Mouse (Mus musculus) heart, adult 9 months (tissue): ENCODE results near the gene Fam3c.
A peak's percentile ranks its signal among the peaks of the same experiment; 100 is the strongest.

Experiments
- DNase-seq, 2 experiments: peaks; one replicate each; pipeline ENCODE4 v3.0.0; 2022; ENCODE audit warnings: low spot score in 2 of 2

The Fam3c gene

DNA sequence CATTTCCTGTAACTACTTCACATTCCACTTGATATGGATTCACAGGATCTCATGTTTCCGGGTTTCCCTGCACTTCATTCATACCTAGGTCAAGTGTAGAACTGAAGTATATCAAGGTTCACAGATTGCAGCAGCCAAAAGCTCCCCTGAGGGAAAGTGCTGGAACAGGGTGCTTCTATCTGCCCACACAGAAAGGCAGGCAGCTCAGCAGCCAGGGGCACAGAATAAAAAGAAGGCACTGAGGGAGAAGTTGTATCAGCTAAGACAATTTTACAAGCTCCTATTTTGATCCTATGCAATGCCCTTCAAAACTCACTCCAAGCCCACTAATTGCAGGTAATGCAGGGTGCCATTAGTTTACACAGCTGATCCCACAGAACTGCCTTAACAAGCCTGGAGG is 2.0 kb downstream of the Fam3c start:
- DNase-seq = no peak

DNA sequence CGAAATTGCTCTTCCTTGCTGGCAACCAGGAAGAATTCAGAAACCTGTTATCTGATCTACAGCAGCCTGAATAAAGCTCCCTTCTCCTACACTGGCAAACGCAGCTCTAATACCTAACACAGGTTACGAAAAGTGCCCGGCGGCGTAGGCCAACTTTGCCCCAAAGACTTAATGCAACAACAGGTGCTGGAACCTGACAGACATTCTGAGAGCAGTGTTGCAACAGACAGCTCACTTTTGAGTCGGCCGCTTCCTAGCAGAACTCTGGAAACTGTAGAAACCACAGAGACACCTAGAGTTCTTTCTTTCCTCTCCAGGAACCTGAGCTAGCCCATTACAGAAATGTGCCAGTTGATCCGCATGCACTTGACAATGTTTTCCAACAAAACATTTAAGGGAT is 4.5 kb downstream of the Fam3c start:
- no peak for DNase-seq

DNA sequence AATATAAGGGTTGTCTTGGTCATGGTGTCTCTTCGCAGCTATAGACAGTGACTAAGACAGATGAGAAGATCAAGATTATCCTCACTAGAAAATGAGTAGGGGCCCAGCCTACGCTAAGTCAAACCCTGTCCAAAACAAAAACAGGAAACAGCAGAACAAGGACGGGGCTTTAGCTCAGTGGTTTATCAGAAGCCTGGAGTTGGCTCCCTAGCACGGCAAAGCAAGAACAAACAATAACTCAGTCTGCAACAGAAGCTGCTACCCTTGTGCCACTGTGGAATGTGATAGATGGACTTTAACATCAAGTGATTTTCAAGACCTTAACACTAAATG is 5.8 kb downstream of the Fam3c start:
- no peak for DNase-seq

DNA sequence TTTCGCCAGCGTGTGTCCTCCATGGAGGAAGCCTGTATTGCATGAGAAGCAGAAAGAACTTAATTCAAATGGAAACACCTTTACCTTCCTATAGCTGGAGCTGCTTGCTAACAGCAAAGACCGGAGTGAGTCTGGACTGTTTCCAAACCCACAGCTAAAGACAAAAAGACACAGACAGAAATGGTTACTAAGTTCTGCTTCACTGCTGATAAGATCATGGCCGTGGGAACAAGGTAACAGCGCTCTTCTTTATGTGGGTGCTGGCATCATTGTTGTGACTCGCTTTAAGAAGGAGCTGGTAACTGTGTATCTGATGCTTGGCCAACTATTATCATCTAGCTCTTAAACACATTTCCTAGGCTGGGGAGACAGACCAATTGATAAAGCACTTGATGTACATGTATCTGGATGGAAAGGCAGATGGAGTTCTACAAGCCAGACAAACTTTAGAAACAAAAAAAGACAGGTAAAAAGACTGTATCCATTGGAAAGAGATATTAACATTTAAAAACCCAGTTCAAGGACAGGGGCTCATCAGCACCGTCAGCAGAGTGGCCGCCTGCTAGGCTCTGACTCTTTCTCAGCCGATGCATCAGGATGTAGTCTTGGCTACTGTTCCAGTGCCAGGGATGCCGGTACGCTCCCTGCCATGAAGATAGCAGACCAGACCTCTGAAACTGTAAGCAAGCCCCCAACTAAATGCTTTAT is 6.4 kb downstream of the Fam3c start:
- no peak for DNase-seq

DNA sequence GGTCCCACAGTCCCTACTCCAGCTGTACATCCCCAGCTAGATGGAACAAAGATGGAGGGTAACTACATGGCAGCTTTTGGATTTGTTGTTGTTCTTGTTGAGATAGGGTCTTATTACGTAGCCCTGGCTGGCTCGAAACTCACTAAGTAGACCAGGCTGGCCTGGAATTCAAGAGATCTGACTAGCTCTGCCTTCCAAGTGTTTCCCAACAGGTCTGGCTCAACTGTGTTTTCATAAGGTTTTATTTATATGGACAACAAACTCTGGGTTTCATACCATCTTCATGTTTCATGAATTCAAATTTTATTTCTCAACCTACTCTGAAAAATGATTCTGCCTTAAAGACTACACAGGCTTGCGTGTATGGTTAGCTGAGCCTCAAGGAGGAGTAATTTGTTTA is 7.1 kb downstream of the Fam3c start:
- DNase-seq = no peak

DNA sequence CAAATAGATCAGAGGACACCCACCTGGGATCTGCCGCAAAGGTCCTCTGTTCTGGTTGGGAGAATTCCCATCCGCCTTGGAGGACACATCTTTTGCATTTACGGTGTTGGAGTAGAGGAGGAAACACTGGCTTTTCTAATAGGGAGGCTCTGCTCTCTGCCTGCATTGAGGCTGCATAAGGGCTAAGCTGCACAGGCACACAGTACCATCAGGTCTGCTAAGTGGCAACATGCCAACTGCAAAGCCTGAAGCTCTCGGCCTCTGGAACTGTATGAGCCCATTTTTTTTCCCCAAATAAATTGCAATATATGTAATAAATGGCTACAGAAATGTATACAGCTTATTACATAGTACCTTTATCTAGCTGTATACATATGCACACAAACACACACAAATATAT is 7.9 kb downstream of the Fam3c start:
- DNase-seq = no peak

DNA sequence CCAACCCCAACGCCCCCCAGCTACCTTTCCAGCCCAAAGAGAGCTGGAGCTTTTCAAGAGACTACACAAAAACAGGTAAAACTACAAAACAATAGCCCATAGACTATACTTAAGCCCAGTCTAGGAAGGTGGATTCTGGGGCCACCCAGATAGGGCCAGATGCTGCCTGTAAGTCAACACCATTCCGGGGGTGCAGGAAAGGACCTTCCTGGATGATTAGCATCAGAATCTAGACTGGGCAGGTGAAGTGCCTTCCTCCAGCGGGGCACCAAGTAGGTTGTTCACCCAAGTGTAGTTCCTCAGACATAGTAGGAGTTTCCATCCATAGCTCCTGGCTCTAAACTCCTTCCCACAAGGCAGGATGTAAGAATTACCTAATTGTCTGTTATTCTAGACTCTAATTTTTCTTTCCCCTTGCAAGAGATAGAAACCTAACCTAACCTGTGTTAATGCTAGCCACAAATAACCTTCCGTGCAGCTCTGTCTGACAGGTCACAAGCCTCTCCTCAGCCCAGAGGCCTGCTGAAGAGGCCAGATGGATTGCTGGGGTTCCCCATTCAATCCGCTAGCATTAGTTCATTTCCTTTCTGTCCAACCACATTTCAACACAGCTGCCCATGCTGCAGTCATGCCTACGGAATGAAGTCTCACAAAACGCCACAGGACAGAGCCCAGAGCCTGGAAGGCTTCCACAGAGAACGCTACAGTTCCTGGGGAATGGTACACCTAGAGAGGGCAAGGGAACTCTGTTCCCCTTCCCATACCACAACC is 8.7 kb downstream of the Fam3c start:
- no peak for DNase-seq

DNA sequence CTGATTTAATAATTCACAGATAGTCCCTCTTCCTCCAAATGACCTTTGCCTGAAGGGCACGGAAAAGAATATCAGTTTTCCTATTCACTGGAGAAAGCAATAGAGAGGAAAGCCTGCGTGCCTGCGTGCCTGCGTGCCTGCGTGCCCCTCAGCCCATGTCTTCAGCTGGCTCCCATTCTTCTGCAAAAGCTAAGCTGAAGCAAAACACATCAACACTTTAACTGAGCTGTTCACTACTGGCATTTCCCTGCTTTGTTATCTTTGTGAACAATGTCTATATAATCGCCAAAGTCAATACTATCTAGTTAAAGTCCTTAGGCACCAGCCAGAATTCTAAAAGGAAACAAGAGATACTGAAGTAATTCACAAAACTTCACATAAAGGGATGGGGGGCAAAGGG is 11.6 kb downstream of the Fam3c start:
- DNase-seq = no peak

DNA sequence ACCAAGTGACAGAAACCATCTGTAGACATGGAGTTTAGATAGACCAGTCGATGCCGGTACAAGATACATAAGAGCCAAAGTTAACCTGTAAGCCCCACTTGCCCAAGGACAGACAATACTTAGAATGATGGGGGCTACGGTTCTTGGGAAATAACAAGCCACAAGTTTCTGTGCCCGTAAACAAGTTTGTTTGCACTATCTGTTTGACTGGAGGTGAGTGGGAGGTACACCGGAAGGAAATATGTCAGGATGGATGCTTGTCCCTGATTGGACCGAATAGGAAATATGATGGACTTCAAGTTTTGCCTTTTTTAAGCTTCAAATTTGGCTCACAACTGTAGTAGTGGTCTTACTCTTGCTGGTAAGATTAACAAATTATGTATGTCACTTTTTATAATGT is 12.3 kb downstream of the Fam3c start:
- DNase-seq = no peak

DNA sequence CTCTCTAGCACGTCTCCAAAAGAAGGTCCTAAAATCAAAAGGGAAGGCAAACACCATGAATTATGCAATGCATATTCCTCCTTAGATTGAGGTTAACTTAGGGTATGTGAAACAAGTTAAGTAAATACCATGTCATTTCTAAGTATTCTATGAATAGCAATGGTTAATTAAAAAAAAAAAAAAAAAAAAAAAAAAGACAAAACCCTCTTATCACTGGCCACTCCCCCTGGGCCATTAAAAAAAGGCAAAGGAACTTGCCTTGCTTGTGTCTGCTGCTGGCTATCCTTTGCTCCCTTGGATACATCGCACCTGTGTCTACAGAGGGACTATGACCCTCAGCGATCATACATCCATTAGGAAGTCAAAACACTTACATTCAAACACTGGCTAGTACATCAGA is 12.8 kb downstream of the Fam3c start:
- no peak for DNase-seq

DNA sequence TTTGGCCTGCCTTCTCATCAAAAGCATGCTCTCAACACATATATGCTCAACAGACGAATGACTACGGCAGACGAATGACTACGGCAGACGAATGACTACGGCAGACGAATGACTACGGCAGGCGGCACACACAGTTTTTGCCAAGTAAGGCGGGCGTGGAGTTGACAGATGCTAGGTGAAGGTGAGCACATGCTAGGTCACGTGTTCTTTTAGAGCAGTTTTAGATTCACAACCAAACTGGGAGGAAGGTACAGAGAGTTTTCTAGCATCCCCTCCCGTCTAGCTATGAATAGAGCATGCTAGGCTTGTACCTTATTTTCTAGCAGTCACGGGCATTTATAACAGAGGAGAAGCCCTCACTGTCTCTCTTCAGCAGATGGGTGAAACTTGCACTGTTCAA is 15.3 kb downstream of the Fam3c start:
- no peak for DNase-seq

DNA sequence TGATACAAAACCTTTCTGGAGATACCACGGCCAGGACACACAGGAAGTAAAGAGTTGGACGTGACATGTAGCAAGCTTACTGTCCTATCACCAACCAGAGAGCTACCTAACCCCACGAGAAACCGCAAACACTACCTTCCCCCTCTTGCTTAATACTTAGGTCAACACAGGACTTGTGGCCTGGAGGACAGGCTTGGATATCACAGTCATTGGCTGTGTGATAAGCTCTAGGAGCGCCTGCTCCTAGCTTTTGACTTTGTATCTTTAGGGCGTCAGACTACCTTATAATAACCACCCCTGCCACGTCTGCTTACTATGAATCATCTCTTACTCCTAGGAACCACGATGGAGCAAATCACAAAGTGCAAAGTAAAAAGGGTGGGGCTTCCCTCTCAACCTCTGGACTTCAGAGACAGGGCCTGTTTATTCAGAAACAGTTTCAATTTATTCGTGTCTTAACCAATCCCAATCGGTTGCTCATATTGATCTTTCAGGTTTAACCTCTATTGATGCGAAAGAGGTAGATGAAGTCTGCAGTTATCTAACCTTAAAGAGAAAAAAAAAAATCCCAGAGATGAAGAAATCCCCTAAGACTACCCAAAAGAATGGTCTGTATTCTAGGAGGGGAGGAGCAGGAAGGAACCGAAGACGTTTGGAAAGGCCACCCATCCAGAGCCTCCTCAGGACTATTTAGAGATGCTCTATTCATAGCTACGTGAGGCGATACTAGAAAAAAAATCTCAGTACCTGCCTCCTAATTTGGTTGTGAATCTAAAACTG is 16.1 kb downstream of the Fam3c start:
- DNase-seq = no peak

DNA sequence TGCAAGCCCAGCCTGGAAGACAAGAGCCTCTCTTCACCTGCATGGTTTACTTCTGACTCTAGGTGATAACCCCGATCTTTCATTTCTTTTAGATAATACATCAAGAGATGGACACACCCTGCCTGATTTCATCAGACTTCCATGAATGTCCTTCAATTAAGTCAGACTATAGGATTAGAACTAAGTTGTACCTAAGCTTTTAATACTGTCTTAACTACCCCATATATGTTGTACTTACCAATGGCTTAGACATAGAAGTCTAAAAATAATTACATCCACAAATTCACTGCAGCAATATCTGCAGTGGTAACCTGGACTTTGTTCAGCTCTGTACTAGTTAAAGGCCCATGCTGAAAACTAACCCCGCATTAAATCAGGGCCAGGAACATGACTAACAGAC is 23.5 kb downstream of the Fam3c start:
- DNase-seq = no peak

DNA sequence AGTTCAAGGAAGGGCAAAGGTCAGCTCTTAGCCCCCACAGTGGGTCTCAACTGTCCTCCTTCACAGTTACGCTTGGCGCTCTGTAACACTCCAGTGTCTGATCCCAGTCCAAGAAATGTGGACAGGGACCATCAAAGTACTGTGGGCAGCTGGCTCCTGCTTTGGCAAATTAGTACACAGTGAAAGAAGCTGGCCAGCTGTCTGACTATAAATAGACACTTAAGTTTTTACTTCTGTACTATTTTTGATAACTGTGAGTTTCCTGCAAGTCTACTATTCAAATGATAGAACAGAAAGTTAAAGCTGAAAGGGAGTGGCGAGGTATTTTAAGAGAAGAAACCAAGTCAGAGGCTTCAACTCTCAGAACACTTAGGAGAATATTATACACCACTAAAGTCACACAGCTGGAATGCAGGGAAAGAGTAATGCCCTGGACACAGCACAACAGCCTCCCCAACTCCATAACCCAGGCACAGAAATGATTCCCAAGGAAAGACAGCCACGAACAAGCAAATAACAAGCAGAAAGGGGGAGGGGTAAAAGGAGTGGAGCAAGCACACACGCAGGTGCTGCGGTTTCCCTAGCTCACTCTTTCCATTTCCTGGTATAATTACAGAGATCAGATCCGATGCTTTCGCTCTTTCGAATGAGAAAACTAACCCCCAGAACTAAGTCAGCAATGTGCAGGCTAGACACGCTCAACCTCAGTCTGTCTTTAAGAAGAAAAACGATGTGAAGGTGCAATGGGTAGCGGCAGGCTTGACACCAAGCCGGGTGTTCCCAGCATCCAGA is 25.7 kb downstream of the Fam3c start:
- no peak for DNase-seq

DNA sequence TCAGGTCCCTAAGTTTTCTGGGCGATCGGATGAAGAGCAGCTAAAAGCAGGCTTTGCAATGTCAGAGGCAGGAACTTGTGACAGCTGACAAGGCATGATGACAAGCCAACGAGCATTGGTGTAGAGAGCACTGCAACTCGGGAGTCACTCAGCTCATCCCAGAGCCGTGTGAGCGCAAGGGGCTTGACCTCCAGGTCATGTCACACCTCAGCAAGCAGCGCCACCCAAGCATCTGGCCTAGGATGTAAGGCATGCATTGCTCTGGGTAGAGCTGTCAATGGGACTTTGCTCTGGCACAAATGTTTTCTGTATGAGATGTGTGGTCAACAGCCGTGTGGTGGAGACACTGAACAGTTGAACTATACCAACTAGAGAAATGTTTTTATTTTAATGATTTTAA is 28.1 kb downstream of the Fam3c start:
- DNase-seq = no peak

DNA sequence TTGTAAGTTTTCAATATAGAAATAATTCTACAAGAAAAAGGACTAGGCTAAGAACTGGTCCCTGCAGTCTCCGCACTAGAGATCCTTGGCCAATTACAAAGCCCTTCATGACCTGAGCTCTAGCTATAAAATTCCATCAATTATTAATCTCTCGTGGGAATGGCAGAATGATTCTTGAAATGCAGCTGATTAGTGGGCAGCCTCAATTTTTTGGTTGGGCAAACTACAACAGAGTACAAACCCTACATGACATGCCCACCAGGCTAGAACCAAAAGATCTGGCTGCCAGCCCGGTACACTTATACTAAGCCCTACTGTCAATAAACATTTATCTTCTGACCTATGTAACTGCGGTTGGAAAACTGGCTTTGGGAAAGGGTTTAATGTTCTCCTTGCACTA is 29.0 kb downstream of the Fam3c start:
- no peak for DNase-seq

DNA sequence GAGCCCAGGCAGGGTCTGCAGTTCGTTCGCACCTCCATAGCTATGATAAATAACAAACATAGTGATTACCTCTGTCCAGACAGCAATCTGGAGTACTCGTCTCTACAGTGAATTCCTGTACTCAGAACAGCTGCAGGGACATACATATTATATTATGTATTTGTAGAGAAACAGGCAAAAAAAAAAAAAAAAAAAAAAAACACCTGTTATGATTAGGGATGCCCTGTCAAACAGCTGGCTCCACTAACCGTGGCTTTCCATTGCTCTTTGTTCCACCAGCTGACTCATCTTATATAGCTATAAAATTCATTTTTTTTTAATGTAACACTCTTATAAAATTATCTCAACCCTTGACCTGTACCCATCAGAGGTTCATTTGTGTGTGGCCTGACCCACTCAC is 29.8 kb downstream of the Fam3c start:
- no peak for DNase-seq

DNA sequence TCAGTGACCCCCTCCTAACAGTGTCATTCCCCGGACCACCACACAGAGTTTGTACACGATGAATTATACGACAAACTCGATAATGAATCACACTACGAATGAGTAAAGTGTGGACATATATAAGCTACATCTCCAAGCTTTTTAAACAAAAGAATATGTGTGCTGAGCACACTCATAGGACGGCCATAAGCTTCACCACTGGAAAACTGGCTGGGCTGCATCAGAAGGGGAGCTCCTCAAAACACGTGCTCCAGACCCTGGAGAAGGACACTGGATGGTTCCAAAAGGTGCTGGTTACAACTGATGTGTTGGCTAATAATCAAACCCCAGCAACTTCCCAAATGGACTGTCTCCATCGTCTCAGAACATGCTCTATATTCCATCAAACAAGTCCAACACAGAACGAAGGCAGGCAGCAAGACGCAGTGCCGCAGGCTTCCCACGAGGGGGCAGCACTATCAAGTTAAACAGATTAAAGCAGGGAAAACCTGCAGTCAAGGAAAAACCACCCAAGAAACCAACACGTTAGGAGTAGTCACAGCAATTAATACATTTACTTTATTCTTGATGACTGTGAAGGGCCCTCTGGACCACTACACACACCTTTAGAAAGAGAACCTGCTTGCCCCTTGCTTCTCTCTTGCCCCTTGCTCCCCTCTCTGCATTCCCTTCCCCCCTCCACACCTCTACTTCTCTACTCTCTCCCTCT is 30.5 kb downstream of the Fam3c start:
- DNase-seq = peak in 1 of 2 experiments; percentile 65

DNA sequence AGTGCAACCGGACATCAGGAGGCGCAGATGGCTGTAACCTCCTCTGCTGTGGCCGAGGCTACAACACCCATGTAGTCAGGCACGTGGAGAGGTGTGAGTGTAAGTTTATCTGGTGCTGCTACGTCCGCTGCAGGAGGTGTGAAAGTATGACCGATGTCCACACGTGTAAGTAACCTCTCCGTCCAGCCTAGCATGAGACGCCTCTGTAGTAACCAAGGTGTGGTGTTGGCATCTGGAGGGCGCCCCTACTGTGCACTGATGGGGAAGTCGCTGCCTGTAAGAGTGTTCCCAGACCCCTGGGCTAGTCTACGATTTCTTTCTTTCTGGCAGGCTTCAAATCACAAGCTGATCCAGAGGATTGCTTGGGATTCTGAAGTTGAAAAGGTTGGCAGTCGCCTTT is 58.0 kb downstream of the Fam3c start:
- no peak for DNase-seq

DNA sequence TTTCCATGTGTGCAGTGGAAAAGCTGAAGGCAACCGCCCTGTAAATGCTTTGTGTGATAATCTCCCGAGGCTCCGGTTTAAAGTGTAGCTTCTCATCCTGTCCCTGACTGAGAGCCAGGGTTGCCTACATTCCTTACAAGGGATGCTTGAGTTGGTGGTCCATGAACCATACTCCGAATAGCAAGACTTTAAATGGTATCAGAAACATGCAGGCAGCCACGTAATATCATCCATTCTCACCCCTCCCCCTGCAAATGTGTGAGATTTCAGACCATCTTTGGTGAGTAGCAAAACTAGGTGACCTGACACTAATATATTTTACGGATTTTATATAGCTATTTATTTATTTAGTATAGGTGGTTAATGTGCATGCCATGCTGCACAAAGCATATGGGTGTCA is 59.0 kb downstream of the Fam3c start:
- no peak for DNase-seq

DNA sequence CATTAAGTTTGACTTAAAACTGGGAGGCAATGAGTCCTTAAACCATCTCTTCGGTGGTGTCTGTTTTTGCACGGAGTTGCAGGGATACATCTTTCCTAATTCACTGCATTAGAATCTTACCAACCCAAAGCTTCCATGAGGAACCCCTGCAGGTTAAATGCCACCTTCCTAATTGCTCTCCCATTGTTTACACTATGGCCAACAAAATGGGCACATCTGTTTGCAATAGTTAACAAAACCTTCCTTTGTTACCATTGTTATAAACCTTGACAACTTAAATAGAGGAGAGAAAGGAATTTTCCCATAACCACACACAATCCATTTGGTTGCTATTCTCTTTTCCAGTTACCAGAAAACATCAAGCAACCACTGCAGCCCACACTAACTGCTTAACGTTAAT is 62.1 kb downstream of the Fam3c start:
- no peak for DNase-seq

DNA sequence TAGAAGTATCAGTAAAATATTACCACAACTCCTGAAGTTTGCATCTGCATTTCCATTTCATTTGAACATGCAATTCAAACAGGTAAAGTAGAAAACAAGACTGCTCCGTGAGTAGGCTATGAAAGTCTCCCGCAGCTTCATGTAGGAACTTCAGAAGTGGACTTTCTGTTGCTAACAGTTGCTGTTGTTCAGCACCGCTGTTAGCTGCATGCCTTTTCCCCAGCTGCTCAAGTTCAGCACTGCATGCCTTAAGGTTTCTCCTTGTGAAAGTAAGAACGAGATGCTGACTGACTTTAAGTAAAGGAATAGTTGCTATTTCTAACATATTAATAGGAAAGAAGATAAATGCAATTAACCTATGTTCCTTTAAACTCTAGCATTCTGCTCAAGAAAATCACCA is 64.0 kb downstream of the Fam3c start:
- no peak for DNase-seq
